Mouse (Mus musculus) neutrophil, adult 5-6 weeks (primary cell): ENCODE measurements at regions not wholly inside any gene's neighbourhood (a gene's known extent, or its start where the extent isn't known, plus 50 kb on each side); places are given as distances from the start of the nearest gene placed in this dataset.

Experiments used
- ATAC-seq: fragments of 151-379, 151-347 bp; 2 replicates; pipeline ENCODE4 v1.8.0; 2017; ENCODE audit warnings: mild to moderate bottlenecking, moderate TSS enrichment; ENCODE audit not compliant: insufficient number of reproducible peaks, poor library complexity, low FRiP score, severe bottlenecking; ENCODE audit errors: extremely low read depth

DNA sequence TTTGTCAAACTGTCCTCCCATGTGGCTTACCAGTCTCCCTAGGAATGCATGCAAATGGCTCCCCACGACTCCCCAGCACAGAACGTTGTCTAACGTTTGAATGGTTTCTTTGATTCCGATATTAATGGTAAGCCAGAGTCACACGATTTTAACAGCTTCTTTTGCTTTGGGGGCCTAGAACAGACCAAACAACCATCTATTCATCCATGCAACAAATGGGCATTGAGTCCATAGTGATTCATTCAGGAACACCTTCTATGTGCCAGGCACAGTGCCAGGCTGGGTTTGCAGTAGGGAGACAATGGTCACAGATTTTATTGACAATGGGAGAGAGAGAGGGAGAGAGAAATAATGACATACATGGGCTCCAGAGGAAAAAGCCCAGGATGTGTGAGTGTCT, 118.6 kb upstream of the Ptch1 start:
- ATAC-seq: no peak

DNA sequence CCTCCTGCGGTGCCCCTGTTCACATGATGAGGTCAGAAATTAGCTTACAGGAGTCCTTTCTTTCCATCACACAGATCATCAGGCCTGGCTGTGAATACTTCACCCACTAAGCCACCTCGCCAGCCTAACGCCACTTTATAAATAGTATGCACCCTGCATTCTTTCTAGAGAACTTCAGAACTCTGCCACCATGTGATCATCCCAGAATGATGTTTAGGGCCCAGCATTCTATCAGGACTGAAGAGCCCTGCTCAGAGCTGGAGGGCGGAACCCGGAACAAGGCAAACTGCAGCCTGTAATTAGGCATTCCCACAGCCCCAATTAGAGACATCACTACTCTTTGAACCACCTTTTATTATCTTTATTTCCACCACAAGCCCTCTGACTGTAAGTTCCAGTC, 120.2 kb upstream of the Ptch1 start:
- no peak for ATAC-seq

DNA sequence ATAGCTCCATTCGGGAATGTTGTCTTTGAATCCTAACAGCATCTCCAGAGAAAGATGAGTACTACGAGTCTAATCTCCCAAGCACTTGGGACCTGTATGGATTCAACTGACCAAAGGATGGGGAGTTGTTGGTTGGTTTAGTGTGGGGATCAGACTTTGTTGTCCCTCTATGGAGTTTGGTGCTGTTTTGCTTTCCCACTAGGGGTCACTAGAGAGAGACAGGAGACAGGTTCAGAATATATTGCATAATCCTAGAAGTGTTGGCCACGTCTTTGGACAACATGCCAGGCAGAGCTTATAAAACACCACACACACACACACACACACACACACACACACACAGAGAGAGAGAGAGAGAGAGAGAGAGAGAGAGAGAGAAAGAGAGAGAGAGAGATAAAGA, 118.6 kb upstream of the Ercc6l2 start:
- 0 out of 2 replicates have a peak, but pooled peaks have one; percentile 44 for ATAC-seq

DNA sequence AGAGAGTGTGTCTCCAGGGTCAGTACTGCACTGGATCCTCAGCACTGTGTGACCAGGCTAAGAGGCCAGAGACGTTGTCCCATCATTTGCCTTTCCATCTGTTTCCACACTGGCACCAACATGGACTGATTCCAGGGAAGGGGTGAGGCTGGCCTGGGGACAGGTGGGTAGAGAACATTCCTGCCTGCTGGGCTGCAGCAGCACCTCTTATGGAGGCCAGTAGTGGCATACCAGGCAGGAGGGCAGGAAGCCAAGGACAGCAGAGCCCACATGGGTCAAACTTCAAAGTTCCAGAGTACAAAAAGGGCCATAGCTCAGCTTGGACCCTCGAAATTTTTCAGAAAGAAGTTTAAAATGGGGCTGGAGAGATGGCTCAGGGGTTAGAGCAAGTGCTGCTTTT, 115.4 kb upstream of the Ercc6l2 start:
- ATAC-seq: no peak

DNA sequence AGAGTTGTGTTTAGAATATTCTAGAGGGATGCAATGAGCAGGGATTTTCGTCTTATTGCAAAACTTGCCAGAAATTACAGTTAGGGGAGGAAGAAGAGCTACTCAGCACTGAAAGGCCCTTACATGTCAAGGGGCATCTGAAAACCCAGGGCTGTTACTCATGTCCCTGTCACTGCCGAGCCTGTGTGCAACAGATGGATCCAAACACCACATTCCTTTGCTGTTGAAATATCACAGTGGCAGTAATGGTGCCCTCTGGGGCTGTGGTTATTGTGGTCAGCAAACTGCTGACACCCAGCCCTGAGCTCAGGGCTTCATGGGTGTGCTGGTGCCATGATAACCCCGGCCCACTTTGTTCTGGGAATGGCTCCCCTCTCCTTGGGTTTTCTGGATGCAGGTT, 114.3 kb upstream of the Ercc6l2 start:
- no peak for ATAC-seq

DNA sequence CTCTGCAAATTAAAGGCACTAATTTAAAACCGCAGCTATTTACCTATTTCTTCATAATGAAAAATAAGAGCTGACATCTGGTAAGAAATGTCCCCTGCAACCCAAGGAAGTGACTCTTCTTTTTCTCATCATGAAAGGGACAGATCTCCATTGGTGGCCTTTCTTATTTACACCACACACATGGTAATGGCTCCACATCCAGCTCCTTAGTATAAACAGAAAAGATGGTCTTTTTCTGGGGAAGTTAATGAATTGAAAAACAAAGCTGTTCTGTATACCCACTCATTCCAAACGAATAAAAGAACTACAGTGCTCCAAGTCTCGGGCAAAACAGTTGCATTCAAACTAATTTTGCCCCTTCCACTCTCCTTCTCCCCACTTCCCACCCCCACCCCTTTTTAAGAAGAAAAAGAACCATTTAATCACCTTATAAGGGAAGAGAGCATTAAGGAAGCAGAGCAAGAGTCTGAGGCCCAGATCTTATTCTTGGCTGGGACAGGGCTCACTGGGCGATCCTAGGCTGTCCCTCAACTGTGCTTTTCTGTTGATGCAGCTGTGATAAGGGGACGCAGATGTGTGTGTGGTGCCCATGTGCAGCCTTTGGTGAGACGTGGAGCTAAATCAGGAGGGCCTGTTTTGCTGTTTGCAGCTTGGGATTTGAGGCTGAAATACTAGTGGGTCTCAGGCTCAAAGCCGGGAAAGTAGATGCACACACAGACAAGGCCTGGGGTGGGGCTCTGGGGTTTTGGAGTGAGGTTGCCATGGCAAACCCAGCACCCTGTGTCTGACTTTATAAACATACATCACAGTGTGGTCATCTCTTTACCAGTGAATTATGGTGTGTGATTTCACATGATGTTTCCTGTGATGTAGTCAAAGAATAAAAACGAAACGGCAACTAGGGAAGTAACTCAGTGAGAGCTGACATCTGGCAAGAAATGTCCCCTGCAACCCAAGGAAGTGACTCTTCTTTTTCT, 113.6 kb upstream of the Ercc6l2 start:
- ATAC-seq: peak; percentile 62; the same call in 1 of the 2 replicates

DNA sequence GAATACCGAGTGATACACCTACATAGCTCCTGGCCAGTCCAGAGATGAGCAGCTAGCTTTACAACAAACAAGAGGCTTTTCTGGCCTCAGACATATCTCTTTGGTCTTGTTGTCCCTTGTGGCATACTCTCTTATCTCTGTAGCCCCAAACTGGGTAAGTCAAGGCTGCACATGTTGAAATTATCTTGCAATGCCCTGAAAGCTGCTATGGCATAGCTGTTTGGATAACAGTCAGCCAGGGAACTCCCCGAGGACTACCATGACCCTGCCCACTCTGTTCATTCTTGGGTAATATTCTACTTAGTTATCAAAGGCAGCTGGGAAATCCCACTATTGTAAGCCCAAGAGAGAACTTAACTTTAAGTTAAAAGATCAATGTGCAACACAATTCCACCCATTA, 106.5 kb upstream of the Ercc6l2 start:
- no peak for ATAC-seq

DNA sequence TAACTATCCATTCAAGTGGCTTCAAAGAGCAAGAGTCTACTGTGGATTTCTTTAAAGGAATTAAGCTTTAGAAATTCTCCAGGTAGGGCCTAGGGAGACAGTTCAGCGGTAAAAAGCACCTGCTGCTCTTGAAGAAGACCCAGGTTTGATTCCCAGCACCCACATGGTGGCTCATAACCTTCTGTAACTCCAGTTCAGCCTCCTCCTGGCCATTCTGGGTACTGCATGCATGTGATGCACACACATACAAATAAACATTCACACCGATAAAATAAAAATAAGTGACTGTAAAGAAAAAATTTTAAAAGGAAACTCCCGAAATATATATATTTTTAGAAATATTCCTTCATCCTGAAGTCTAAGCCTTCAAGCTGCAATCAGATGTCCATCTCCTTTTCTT, 101.9 kb upstream of the Ercc6l2 start:
- ATAC-seq: no peak

DNA sequence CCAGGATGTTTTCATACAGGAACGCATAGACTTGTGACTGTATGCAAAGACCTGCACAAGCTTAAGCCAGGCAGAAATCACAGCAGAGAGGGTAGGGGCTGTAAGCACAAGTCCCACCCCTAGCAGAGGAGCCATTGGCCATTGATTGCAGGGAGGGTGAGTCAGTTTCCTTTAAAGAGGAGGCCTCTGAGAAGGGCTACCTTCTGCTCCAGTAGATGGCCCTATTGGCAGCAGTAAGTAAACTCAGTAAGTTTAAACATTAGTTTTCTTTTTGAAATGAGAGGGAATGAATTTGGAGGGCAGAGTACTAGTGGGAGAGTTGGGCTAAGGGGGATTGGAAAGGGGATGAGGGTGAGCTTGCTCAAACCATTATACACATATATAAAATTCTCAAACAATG, 98.5 kb upstream of the Ercc6l2 start:
- no peak for ATAC-seq

DNA sequence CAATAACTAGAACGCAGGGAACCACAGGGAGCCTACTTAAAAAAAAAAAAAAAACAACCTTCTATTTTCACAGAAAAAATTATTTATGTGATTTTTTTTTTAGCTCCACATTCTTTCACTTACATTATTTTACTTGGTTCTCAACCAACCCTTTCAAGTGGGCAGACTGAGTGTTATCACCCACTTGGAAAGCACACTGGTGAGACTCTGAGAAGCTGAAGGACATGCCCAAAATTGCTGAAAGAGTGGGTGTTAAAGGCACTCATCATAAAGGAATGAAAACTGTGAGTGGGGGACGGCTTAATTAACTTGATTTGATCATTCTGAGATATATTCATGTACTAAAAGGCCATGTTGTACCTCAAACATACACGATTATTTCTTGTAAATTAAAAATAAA, 97.8 kb upstream of the Ercc6l2 start:
- ATAC-seq: no peak

DNA sequence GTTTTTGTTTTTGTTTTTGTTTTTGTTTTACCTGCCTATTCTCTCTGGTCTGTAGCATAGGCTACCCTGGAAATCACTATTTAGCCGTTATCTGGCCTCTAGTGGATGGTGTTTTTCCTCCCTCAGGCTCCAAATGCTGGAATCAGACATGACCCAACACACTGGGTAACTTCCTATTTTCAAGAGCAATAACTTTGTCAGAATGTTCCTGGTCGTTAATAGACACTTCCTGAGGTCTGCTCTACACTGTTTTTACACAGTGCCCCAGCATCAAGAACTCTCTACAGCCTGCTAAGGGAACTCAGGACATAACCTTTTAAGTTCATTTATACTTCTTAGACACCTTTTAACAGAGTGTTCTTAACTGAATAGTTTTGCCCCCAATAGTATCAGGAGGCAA, 96.3 kb upstream of the Ercc6l2 start:
- ATAC-seq: no peak

DNA sequence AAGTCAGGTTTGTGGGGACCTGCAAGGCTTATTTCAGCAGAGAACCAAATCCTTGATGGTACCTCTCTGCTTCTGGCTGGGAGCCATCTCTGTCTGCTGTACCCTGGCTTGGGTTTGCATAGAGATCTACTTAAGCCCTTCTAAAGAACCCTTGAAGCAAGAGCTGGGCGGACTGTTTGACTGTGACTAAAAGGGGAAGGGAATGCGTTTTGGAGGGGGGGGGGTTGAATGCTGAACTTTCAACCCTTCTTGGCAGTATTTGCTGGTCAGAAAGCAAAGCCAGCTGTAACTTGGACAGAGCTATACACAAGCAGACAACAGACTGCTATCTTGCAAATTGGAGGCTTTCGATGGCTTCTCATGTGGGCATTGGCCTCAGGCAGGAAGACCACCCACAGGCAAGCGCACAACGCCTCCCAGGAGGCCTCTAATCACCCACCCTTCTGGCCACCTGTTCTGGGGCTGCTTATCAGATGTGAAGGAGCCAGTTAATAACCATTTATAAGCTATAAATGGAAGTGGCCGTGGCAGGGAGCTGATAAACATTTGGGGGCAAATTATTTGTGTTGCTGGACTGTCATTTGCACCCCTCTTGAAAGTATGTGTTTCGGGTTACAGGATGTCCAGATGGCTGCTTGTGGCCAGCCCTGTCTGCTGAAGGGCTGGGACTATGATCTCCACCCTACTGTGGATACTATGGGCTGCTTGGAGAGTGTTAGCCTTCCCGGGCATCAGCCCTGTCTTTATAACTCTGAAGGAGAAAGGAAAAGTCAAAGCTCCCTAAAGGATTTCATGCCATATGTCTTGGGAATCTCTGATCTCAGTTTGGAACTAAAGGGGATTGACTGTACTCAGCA, 95.5 kb upstream of the Ercc6l2 start:
- ATAC-seq: no peak

DNA sequence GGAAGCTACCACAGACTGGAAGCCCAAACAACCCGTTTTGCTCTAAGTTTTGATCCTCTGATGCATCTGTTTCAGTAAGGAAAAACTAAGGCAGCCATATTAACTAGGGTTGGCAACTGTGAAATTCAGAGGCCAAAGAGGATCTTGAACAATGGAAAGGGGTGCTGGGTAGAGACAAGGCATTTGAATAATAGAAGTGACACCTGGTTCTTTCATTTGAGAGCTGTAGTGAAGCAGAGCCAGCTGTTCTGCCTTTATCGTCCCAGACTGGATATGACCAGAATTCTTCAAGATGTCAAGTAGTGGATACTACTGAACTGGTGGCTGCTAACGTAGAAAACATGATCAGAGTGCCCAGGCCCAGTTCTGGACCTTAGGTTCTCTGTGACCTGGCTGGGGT, 94.4 kb upstream of the Ercc6l2 start:
- no peak for ATAC-seq

DNA sequence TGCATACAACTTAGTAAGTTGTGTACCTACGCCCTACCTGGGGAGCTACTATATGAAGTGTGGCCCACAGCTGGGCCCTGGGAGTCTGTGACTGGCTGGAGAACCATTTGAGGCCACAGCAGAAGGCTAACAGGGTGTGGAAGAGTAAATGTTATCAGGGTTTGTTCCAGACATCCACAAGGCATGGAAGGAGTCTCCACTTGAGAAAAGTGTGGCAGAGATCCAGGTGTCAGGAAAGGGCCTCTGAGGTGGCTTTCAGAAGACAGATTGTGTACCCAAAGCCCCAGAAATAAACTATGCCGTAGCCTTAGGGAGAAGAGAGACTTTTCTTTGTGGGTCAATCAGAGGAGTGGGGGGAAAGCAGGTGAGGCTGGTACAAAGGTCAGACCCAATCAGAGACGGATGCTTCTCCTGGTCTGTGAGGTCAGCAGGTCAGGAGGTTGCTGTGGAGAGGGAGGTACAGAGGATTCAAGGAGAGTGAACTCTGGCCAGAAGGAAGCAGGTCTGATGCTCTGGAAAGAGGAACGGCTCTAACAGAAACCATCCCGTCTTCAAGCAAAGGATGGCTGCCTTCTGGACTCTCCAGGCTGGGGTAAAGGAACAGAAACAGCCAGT, 93.9 kb upstream of the Ercc6l2 start:
- ATAC-seq: no peak

DNA sequence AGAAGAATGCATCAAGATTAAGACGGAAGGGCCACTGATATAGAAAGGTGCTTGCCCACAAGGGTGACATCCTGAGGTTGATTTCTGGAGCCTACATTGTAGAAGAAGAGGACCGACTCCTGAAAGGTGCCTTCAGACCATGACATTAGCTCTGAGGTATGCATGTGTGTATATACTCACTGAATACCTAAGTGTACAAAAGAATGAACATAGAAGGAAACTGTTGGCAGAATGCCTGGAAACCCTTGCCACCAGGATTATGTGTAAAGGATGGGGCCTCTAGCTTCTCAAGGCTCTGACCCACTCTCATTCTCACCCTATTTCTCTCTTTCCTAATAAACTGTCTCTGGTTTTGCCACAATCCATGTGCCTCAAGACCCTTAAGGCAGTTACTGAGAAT, 90.7 kb upstream of the Ercc6l2 start:
- no peak for ATAC-seq

DNA sequence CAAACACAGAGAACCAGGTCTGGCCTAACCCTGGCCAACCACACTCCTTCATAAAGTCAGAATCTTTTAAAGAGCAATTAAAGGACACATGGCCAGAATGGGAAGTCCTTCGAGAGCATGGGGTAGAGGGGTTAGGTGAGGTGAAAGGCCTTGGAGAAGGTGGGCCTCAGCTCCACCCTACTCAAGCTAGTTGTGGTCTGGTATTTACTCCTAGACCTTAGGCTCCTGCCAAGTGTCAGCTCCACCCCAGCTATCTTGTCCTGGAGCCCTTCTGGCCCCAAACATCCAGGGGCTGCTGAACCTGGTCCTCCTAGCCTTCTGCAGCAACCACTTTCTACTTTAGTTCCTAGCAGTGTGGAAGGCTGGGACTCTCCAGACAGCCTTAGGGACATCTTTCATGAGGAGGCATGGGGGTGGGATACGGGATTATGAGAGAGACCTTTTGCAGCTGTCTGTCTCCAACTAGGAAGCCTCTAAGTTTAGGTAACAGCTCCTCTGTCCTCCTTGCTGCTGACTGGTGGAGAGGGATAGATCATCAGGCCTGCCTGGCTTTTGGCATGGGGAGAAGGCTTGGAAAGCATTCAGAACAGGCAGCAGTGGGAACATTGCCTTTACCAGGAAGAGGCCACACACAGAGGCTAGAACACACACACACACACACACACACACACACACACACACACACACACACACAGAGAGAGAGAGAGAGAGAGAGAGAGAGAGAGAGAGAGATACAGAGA, 90.0 kb upstream of the Ercc6l2 start:
- no peak for ATAC-seq

DNA sequence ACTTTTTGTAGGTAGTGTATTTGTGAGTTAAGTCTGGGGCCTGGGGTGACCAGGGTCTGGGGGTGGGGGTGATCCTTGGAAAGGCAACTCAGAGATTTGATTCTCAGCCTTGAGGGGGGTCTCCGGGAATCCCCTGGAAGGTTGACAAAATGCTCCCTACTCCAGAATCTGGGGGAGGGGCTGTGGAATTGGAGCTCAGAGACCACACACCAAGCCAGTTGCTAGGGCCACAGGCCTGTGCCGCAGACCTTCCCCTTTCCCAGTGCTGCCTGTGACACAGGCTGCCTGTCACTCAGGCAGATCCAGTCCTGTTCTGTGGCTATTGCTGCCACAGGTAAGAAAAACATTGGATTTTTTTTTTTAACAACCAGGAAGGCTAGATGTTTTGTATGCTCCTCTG, 89.0 kb upstream of the Ercc6l2 start:
- no peak for ATAC-seq

DNA sequence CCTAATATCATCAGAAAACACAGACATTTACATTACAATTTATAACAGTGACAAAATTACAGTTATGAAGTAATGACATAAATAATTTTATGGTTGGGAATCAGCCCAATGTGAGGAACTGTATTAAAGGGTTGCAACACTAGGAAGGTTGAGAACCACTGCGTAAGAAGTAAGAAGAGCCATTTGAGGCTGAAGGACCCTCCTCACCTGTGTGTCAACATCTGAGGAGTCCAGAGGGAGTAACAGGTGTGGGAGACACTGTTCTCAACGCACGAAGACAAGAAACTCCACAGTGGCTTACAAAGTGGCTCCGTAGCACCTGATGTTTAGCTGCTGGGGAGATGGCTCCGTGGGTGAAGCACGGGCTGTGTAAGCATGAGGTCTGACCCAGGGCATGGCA, 88.5 kb upstream of the Ercc6l2 start:
- no peak for ATAC-seq

DNA sequence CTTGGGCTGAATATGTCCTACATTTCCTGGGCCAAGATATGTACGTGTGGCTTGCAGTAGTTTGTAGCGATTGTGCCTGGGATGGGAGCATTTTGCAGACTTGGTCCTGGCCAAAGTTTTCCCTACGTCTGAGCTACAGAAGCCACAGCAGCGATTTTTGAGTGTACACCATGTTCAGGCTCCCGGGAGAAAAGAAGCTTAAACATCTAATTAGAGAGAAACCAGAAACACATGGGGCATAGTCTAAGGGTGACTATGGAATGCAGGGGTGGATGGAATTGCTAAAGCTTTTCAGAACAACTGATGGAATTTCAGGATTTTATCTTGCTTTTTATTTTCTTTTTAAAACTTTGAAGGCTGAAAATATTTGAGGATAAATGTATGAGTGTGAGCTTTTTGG, 79.3 kb upstream of the Ercc6l2 start:
- ATAC-seq: no peak
